Mouse (Mus musculus) brain, embryonic 14.5 days (tissue): ENCODE measurements around the gene Rph3al.

ENCODE experiments used
- CTCF ChIP-seq: fragments of 200-500 bp; IDR thresholded peaks from 2 replicates; pipeline ENCODE4 v1.5.1; 2012; ENCODE audit warnings: inconsistent platforms, mild to moderate bottlenecking, moderate library complexity, borderline replicate concordance; ENCODE audit not compliant: insufficient read depth, insufficient read length; ENCODE audit errors: extremely low read depth
- POLR2A ChIP-seq: fragments of 200-500 bp; IDR thresholded peaks from 2 replicates; pipeline ENCODE4 v1.6.1; 2012; ENCODE audit warnings: mild to moderate bottlenecking, inconsistent platforms, borderline replicate concordance; ENCODE audit not compliant: poor library complexity, insufficient read depth, insufficient read length, severe bottlenecking; ENCODE audit errors: extremely low read depth

GRCm38 (mm10) chr11:75904982-75905381 is 33.2 kb downstream of the Rph3al start:
- no peak for TF ChIP-seq CTCF
- no peak for TF ChIP-seq POLR2A
